In genomic region chrX:73635425-73635824, GRCm38 (mm10) we compare ENCODE assay signal across 9 mouse cellular contexts. TPM values are rescaled to one million over a fixed set of nuclear protein-coding genes. Genes with fewer than 3 reads are reported as not detected.
DNase-seq lines count a peak whose midpoint lies in the region; ATAC-seq and TF ChIP-seq lines count a peak whose summit lies in the region.
"Had no signal": no experiment of that assay in that cellular context is flagged by ENCODE, and none has a peak within 500 bp of the region (broad histone marks: within the 10 kb centered on the region; RNA-seq: fewer than 3 reads in every experiment).

No protein-coding gene starts in this region.

- no peaks in the 10 kb centered on the region for H3K9me3 ChIP-seq in lung, embryonic 14.5 days (ENCODE audit: low read depth, low read length)
- H3K9me3 ChIP-seq in forebrain, embryonic 12.5 days = no peaks in the 10 kb centered on the region
- H3K9me3 ChIP-seq in limb, embryonic 10.5 days (replicated peaks) = no peaks in the 10 kb centered on the region

- H3K27ac ChIP-seq in lung, embryonic 14.5 days (ENCODE audit: low read depth) = no peak overlapping the region
- H3K27ac ChIP-seq in forebrain, embryonic 12.5 days = no peak overlapping the region
- H3K27ac ChIP-seq in limb, embryonic 10.5 days = no peak overlapping the region

- peak; percentile 35 for DNase-seq in lung, embryonic 14.5 days
- no peak for DNase-seq in lung, postnatal 36 days
- DNase-seq in limb, embryonic 10.5 days (ENCODE audit: low spot score) = peak; percentile 42
- DNase-seq in retina, postnatal 1 day = peak; percentile 43
- no peak for DNase-seq in right cerebral cortex, postnatal 36 days (ENCODE audit: low spot score in 2 of 2)
- no peak for DNase-seq in cerebellum, postnatal 25 days
- no peak for DNase-seq in adrenal gland, postnatal 10 days
- DNase-seq: left cerebral cortex, postnatal 4 days had no signal

- H3K9ac ChIP-seq in lung, embryonic 14.5 days = no peak overlapping the region
- no peak overlapping the region for H3K9ac ChIP-seq in forebrain, embryonic 12.5 days

- peak overlapping the region; percentile 44 for H3K4me2 ChIP-seq in lung, embryonic 14.5 days
- H3K4me2 ChIP-seq in forebrain, embryonic 12.5 days = peak overlapping the region; percentile 40

- no peak for TF ChIP-seq CTCF in lung, embryonic 14.5 days (IDR thresholded peaks at IDR 0.05; ENCODE audit: low read depth)

- H3K27me3 ChIP-seq in lung, embryonic 14.5 days (ENCODE audit: insufficient read depth, low read length) = peaks cover 27% of the 10 kb centered on the region
- peaks cover 69% of the 10 kb centered on the region for H3K27me3 ChIP-seq in forebrain, embryonic 12.5 days
- H3K27me3 ChIP-seq in limb, embryonic 10.5 days (ENCODE audit: low read depth, poor library complexity, severe bottlenecking) = peaks cover 100% of the 10 kb centered on the region

- ATAC-seq in lung, embryonic 14.5 days (ENCODE audit: insufficient read depth) = peak; percentile 2; the same call in 1 of the 2 replicates
- ATAC-seq in forebrain, embryonic 12.5 days (ENCODE audit: low FRiP score) = 0 out of 2 replicates have a peak, but pooled peaks have one; percentile 44

- no peaks in the 10 kb centered on the region for H3K36me3 ChIP-seq in lung, embryonic 14.5 days (ENCODE audit: insufficient read depth)
- no peaks in the 10 kb centered on the region for H3K36me3 ChIP-seq in forebrain, embryonic 12.5 days (replicated peaks)
- no peaks in the 10 kb centered on the region for H3K36me3 ChIP-seq in limb, embryonic 10.5 days

- H3K4me1 ChIP-seq in lung, embryonic 14.5 days (ENCODE audit: insufficient read depth) = no peaks in the 10 kb centered on the region
- peaks cover 4% of the 10 kb centered on the region; the same call in 1 of the 2 replicates for H3K4me1 ChIP-seq in forebrain, embryonic 12.5 days
- peaks cover 23% of the 10 kb centered on the region for H3K4me1 ChIP-seq in limb, embryonic 10.5 days

- 9% methylated on average over 14 of the region's 19 CpGs for WGBS in lung, embryonic 14.5 days
- WGBS in forebrain, embryonic 12.5 days = 26% methylated on average over 16 of the region's 19 CpGs
- WGBS in limb, embryonic 10.5 days = 16% methylated on average over 14 of the region's 19 CpGs

- H3K4me3 ChIP-seq in lung, embryonic 14.5 days (ENCODE audit: low read depth, low read length) = no peak overlapping the region; the same call in 1 of the 2 replicates
- peak overlapping the region; percentile 20 for H3K4me3 ChIP-seq in forebrain, embryonic 12.5 days (replicated peaks)
- peak overlapping the region; percentile 36 for H3K4me3 ChIP-seq in limb, embryonic 10.5 days

RNA-seq across cellular contexts. Expression of gene Dusp9, which starts 3.8 kb away (rescaled TPM):
- polyA plus RNA-seq in lung, embryonic 14.5 days (2014; fragmentation: Nextera tagmentation; extraction: Ambion mirVana) = 4.1 and 6.6 TPM in 2 replicates
- polyA plus RNA-seq in forebrain, embryonic 12.5 days (2016; fragmentation: Nextera tagmentation; extraction: Ambion mirVana) = 3.7 and 5.4 TPM in 2 replicates
- 113 and 153 TPM in 2 replicates for polyA plus RNA-seq in limb, embryonic 10.5 days (2016; fragmentation: Nextera tagmentation; extraction: Ambion mirVana)
- total RNA-seq in adrenal gland, postnatal 10 days (2021) = 1 to 10 TPM in 1 of 2 experiments, under 1 TPM in 1; 0.67 to 1.1 TPM

RNA-seq across cellular contexts. Expression of gene Pnck, which starts 24.5 kb away (rescaled TPM):
- polyA plus RNA-seq in lung, embryonic 14.5 days (2014; fragmentation: Nextera tagmentation; extraction: Ambion mirVana) = 12.0 and 14.0 TPM in 2 replicates
- 31.2 and 32.1 TPM in 2 replicates for polyA plus RNA-seq in forebrain, embryonic 12.5 days (2016; fragmentation: Nextera tagmentation; extraction: Ambion mirVana)
- polyA plus RNA-seq in limb, embryonic 10.5 days (2016; fragmentation: Nextera tagmentation; extraction: Ambion mirVana) = 3.7 and 7.7 TPM in 2 replicates
- total RNA-seq in adrenal gland, postnatal 10 days (2021) = 10 to 100 TPM in 1 of 2 experiments, 1 to 10 TPM in 1; 5.6 to 13.8 TPM

RNA-seq across cellular contexts. Expression of gene Slc6a8, which starts 37.5 kb away (rescaled TPM):
- 7.4 and 10.6 TPM in 2 replicates for polyA plus RNA-seq in lung, embryonic 14.5 days (2014; fragmentation: Nextera tagmentation; extraction: Ambion mirVana)
- polyA plus RNA-seq in forebrain, embryonic 12.5 days (2016; fragmentation: Nextera tagmentation; extraction: Ambion mirVana) = 7.5 and 8.0 TPM in 2 replicates
- polyA plus RNA-seq in limb, embryonic 10.5 days (2016; fragmentation: Nextera tagmentation; extraction: Ambion mirVana) = 4.4 and 6.1 TPM in 2 replicates
- 10 to 100 TPM; 31.9 to 43.3 TPM for total RNA-seq in adrenal gland, postnatal 10 days (2021)

Comparison
In these comparisons a context has a peak if more than half of its experiments do, and no peak if none do; other contexts are left out.
1. DNase-seq: peak in lung, embryonic 14.5 days (single experiment), limb, embryonic 10.5 days (single experiment) and retina, postnatal 1 day (single experiment); none in lung, postnatal 36 days (single experiment), right cerebral cortex, postnatal 36 days (0 of 2), cerebellum, postnatal 25 days (0 of 2) and adrenal gland, postnatal 10 days (single experiment).
2. RNA of gene Dusp9, which starts 3.8 kb away (polyA plus RNA-seq): 113 to 153 TPM in limb, embryonic 10.5 days; 4.1 to 6.6 TPM in lung, embryonic 14.5 days and 3.7 to 5.4 TPM in forebrain, embryonic 12.5 days; every median in the first group is over 10 times any median in the second.